Mouse (Mus musculus): ENCODE data around the gene Nup62.

The Nup62 gene

GRCm38 (mm10) chr7:44848561-44849415 is 32.9 kb downstream of the Nup62 start, which contains the start of the genes Akt1s1 and Tbc1d17:
Gene Akt1s1, plus strand, starts transcription at chr7:44848991.
Gene Tbc1d17, minus strand, starts transcription at chr7:44849079.
- DNase-seq (ENCODE audit: low spot score in 2 of 2) = peak; percentile 100

- DNase-seq (ENCODE audit: low spot score in 2 of 2) = peak; percentile 95 to 96
Observed at GRCm38 (mm10) chr7:44849416-44850111, 33.7 kb downstream of the Nup62 start.

DNA sequence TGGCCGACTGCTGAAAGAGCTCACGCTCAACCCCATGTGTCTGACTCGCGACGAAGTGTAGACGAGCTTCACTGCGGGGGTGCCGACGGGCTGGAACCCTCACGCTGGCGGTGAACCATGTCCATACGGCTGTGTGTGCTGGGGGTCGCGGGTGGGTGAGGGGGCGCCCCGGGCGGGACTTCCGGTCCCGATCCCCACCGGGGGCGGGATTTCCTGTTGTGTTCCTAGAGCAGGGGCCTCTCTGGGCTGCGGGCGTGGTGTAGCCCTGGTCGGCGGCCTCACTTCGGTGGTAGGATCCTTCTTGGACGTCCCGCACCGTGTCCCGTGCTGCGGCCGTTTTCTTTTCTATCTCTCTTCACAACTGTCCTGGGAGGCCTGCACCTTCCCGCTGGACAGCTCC is 34.3 kb downstream of the Nup62 start:
- DNase-seq (ENCODE audit: low spot score in 2 of 2) = peak; percentile 87 to 88

GRCm38 (mm10) chr7:44850789-44851624 is 35.1 kb downstream of the Nup62 start:
- DNase-seq (ENCODE audit: low spot score in 2 of 2) = no peak

DNA sequence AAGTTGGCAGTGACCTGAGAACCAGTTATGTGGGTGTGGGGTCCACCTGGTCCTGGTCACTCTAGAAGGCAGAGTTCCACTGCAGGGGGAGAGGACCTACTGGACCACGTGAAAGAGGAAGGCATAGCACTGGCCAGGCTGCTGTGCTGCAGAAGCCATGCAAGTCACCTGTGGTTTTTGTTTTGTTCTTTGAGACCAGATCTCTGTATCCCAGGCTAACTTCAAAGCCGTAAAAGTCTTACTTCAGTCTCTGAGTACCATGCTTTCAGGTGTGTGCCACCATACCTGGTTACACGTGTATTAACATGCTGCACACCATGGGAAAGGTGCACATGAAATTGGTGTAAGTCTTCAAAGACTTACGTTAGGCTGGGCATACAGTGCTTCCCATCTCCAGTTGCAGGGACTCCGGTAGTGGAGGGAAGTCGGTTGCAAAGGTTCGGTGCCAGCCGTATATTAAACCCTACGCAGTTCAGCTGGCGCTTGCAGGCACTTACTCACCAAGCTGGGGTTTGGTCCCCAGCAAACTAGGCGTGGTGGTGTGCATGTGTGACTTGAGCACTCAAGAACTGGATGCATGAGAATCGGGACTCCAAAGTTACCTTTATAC is 35.8 kb downstream of the Nup62 start:
- no peak for DNase-seq (ENCODE audit: low spot score in 2 of 2)

GRCm38 (mm10) chr7:44852259-44853027 is 36.6 kb downstream of the Nup62 start:
- no peak for DNase-seq (ENCODE audit: low spot score in 2 of 2)

GRCm38 (mm10) chr7:44853065-44853464 is 37.2 kb downstream of the Nup62 start:
- DNase-seq (ENCODE audit: low spot score in 2 of 2) = no peak

GRCm38 (mm10) chr7:44853596-44854355 is 37.9 kb downstream of the Nup62 start:
- no peak for DNase-seq (ENCODE audit: low spot score in 2 of 2)

- DNase-seq (ENCODE audit: low spot score in 2 of 2) = peak; percentile 83 to 86
Observed at GRCm38 (mm10) chr7:44854356-44855031, 38.6 kb downstream of the Nup62 start.

- no peak for DNase-seq (ENCODE audit: low spot score in 2 of 2)
Observed at GRCm38 (mm10) chr7:44855036-44855435, 39.1 kb downstream of the Nup62 start.

DNA sequence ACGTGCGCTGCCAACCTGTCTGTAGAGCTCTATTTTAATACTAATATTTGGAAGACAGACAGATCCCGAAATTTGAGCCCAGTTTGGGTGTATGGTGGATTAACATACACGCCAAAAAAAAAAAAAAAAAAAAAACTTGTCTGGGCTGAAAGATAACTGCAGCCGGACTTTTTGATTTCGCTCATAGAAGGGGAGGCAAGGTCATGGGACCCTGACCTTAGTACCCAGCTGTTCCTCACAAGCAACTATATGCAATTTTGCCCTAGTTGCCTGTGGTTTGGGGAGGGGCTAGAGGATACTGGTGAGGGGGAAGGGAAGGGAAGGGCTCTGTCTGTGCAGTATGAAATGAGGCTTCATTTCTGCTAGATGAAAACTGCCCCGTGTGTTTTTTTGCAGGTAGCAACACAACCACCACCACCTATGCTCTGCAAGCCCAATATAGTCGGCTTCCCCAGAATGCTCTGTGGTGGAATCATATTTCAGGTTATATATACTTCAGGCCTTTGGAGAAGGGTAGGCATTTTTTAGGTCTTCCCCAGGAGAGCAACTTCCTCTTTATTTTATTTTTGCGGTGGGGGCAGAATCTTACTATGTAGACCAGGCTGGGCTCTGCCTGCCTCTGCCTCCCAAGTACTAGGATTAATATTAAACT is 40.5 kb downstream of the Nup62 start:
- DNase-seq (ENCODE audit: low spot score in 2 of 2) = no peak

DNA sequence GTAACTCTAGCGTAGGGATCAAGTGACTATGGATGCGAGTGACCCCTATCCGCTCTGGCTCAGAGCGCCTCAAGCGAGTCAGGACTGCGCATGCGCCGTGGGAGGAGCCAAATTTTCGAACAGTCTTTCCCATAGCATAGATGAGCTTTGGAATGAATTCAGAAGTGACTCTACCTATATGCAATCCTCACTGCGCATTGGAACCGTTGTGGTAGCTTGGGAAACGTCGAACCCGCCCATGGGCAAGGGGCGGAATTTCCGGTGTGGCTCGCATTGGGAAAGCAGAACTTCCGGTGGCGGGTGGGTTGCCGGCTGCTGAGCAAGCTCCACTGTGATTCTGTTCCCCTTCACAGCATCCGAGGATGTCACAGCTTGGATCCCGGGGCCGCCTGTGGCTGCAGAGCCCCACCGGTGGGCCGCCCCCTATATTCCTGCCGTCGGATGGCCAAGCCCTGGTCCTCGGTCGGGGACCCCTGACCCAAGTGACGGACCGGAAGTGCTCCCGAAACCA is 41.2 kb downstream of the Nup62 start, which contains the start of gene Pnkp:
Pnkp (plus strand) TSS at position 98 of the 511 bp plus-strand sequence.
- DNase-seq (ENCODE audit: low spot score in 2 of 2) = peak; percentile 95 to 96

GRCm38 (mm10) chr7:44857905-44858304 is 42.0 kb downstream of the Nup62 start:
- no peak for DNase-seq (ENCODE audit: low spot score in 2 of 2)

DNA sequence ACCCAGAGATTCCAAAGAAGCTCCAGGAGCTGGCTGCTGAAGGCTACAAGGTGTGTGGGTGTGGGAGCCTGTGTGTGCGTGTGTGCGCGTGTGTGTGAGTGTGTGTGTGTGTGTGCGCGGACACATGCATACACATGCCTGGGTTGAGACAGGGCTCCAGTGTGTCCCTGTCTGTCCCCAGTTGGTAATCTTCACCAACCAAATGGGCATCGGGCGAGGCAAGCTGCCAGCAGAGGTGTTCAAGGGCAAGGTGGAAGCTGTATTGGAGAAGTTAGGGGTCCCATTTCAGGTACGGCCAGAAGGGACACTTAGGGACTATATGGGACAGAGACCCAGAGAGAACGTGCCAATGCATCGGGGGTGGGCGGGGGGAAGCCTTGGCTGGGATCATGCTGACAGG is 44.0 kb downstream of the Nup62 start:
- no peak for DNase-seq (ENCODE audit: low spot score in 2 of 2)

- DNase-seq (ENCODE audit: low spot score in 2 of 2) = peak; percentile 71 to 80
Observed at GRCm38 (mm10) chr7:44860576-44861428, 44.9 kb downstream of the Nup62 start.

DNA sequence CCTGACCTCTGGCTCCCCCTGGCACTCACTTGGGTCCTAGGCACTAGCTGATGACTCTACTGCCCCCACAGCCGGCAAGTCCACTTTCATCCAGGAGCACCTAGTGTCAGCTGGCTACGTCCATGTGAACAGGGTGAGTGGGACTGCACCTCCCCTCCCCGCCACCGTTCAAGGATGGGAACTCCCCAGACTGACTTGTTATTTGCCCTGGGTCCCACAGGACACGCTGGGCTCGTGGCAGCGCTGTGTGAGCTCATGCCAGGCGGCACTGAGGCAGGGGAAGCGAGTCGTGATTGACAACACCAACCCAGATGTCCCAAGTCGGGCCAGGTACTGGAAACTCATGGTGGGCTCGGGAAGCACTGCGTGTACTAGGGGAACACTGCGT is 45.5 kb downstream of the Nup62 start:
- DNase-seq (ENCODE audit: low spot score in 2 of 2) = no peak

DNA sequence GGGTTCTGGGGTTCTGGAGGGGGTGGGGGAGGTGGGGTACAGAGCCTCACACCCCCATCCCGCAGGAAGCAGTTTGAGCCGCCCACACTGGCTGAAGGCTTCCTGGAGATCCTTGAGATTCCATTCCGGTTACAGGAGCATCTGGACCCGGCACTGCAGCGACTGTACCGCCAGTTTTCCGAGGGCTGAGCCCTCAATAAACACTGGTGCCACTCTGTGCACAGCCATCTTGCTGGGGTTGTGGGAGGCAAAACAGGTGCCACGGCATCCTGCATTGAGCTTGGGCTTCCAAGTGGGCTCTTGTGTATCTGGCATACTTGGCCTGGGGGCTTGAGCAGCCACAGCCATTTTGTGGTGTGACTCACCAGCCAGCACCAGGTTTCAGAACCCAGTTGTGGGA is 46.5 kb downstream of the Nup62 start:
- no peak for DNase-seq (ENCODE audit: low spot score in 2 of 2)

- DNase-seq (ENCODE audit: low spot score in 2 of 2) = no peak
Observed at GRCm38 (mm10) chr7:44863210-44863609, 47.3 kb downstream of the Nup62 start.
